Mouse (Mus musculus) MN1 (cell line): ENCODE measurements around the gene Cilp.

Source experiments
- DNase-seq: peaks from one replicate; pipeline ENCODE4 v3.0.0-alpha.2; 2016; ENCODE audit warnings: low spot score

The Cilp gene

DNA sequence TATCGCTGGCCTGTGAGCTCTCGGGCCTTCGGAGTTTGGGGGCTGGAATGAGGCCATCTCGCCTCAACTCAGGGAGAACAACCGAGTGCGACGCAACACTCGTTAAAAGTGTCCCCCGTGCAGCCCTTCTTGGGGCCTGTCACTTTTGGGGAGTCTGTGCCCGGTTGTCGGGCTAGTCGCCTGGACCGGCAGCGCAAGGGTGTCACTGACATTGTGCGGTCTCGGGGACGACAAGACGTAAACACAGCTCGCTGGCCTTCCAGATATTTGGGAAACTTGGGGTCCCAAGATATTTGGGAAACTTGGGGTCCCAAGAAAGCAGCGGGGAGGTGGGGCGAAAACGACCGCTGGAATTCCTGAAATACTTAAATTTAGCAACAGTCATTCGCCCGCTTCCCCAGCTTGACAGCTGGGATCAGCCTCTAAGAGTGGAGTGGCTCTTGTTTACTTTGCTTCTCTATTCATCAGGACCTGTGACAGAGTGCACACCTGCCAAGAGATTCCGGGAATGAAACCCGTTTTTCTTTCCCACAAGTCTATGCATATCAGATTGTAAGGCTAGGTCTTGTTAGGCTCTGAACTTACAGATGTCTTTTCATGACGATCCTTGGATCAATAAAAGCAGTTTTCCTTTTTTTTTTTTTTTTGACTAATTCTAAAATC, 29.9 kb downstream of the Cilp start:
- DNase-seq, result peak; percentile 11

DNA sequence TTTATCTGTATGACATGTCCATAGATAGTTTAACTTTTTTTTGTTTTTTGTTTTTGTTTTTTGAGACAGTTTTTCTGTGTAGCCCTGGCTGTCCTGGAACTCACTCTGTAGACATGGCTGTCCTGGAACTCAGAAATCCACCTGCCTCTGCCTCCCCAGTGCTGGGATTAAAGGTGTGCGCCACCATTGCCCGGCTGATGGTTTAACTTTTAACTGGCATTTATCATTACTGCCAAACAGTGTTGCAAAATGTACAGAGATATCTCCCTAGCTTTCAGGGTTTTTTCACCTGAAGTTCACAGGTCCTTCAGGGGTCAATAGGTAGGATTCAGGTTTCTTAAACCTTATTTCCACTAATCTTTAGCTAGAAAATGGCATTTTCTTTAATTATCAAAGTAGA, 32.1 kb downstream of the Cilp start:
- DNase-seq, result no peak

DNA sequence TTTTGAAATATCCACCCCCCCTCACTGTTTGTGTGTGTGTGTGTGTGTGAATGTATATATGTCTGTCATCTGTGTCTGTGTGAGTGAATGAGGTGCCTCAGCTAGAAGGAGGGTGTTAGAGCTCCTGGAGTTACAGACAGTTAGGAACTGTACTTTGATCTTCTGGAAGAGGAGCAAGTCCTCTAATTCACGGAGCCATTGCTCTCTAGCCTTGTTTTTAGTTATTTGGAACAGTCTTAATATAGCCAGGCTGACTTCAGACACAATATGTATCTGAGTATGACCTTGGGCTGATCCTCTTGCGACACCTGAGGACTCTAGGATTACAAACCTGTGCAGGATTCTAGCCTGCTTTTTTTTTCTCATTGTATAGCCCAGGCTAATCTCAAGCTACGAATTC, 33.8 kb downstream of the Cilp start:
- DNase-seq, result no peak

DNA sequence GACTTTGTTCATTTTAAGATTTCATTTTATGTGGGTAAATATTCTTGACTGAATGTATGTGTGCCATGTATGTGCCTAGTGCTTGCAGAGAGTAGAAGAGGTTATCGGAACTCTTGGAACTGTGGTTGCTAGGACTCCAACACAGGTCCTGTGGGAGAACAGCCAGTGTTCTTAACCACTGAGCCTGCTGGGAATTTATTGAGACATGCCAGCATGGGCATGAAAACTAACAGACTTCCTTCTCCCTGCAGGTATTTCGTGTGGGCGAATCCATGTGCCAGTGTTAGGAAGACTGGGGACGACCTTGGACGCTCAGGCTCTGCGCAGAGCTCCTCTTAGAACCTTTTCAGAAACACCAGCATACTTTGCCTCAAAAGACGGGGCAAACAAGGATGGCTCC, 34.7 kb downstream of the Cilp start:
- DNase-seq, result no peak

DNA sequence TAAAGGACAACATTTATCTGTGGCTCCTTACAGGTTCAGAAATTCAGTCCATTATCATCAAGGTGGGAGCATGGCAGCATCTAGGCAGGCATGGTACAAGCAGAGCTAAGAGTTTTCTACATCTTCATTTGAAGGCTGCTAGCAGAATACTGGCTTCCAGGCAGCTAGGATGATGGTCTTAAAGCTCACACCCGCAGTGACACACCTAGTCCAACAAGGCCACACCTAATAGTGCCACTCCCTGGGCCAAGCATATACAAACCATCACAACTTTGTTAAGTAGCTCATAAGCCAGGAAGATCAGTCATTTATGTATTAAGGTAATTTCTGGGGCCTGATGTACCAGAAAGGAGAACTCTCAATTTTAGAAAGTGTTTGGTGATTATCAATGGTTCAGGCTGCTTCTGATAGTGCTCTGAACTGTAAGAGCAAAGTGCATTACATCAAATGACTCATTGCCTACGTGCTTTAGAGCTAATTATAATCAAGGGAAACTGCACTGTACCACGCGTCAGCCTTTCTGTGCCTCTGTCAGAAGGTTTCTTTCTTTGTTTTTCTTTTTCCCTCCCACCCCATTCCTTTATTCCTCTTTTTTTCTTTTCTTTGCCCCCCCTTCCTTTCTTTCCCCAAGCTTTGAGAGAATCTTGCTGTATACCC, 37.5 kb downstream of the Cilp start:
- no peak for DNase-seq

DNA sequence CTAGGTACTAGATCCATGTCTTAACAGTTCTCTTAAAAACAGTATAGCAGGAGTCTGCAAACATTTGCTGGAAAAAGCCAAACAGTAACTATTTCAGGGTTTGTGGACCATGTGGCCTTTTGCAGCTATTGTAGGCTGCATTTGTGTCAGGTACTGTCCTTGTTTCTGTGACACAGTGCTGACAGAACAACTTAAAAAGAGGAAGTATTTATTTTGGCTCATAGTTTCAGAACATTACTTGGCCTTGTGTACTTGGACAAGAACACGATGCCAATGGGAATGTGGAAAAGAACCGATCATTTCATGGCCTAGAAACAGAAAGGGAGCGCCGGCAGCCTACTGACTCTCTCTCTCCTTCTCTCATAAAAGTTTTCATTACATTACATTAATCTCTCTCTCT, 38.6 kb downstream of the Cilp start:
- DNase-seq, result no peak

DNA sequence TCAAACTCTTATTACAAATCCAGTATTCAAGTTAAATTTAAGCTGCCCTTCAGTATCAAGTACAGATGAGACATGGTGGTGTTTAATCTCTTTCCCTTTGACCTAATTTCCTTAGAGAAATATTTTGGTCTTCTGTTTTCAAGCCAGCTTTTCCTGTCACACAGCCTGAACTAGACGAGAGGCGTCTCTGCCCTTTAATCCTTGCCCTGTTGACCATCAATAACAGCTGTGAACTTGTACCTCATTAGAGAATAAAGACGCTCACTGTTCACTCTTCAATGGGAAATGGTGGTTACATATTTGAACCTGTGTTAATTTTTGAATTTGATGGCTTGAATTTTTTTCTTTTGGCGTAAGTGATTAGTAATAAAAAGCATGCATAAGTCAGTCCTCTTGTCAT, 39.3 kb downstream of the Cilp start:
- no peak for DNase-seq

DNA sequence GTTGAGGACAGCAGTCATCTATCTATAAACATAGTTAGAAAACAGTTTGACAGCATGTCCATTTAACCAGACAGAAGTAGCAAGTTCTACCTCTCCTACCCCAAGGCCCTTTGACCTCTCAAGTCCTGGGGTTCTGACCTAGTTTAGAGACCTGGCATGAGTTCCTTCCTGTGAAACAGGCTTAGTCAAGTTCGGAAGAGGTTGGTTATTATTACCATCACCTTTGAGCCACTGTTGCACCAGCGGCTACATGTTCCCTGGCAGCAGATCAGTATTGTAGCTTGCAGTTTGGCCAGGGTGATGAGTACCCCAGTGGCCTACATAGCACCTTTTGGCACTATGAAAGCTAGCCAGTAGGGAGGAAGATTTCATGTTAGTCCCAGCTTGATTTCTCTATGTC, 41.7 kb downstream of the Cilp start:
- no peak for DNase-seq

DNA sequence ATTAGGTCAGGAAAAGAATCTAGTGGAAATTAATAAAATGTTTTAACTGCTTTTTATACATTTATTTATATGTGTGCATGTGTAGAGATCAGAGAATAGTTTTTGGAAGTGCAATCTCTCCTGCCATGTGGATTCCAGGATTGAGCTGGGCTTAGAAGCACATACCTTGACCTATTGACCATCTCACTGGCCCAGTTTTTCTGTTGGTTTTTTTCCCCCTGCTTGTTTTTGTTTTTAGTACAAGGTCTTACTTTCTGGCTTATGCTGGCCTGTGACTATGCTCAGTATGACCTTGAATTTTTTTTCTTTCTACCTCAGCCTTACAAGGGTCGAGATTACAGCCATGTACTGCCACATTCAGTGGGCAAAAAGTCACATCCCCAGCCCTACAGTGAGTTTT, 43.0 kb downstream of the Cilp start:
- DNase-seq, result no peak

DNA sequence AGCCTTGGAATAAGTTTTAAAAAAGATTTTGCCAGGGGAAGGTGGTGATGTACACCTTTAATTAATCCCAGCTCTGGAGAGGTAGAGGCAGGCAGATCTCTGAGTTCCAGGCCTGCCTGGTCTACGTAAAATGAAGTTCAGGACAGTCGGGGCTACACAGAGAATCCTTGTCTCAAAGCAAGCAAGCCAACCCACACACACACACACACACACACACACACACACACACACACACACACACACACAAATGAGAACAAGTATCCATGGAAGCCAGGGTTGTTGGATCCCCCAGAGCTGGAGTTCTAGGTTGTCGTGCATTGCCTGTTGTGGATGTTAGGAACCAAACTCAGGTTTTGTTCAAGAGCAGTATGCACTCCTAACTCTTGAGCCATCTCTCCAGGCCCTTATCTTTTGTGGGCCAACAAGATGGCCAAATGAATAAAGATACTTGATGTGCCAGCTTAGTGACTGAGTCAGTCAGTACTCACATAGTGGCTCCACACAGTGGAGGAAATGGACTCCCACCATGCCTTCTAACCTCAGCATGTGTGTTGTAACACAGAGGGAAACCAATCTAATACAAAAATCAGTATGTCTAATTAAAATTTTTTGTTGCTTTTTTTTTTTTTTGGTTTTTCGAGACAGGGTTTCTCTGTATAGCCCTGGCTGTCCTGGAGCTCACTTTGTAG, 47.8 kb downstream of the Cilp start:
- no peak for DNase-seq

DNA sequence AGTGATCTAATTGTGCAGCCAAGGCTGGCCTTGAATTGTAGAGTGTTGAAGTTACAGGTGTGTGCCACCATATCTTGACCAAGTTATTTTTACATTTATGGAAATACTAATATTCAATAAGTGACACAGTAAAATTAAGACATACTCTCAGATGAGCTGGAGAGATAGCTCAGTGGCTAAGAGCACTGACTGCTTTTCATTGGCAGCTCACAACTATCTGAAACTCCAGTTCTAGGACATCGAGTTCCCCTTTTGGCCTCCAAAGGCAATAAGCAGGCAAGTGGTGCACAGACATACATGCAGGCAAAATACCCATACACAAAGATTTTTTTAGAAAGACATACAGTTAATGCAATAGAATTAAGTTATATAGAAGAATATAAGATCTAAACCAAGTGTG, 48.9 kb downstream of the Cilp start:
- DNase-seq, result no peak

DNA sequence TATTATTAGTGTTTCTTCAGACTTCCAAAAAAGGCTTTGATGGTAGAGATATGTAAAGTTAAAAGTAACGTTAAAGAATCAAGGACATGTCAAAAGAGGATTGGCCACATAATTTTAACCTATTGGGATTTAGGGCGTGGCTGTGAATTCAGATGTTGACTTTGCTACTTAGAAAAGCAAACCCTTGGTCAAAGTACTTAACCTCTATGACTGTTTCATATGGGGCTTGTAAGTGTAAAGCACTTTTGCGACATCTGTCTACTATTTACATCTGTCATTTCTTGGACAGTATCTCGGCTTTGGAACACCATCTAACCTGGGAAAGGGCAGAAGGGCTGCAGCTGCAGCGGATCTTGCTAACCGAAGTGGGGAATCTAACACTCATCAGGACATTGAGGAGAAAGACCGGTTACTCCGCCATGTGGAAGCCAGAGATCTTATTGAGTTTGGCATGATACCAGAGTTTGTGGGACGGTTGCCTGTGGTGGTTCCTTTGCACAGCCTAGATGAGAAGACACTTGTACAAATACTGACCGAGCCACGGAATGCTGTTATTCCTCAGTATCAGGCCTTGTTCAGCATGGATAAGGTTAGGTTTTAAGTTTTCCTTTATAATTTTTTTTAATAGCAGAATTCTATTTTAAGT, 57.4 kb downstream of the Cilp start:
- DNase-seq, result no peak

DNA sequence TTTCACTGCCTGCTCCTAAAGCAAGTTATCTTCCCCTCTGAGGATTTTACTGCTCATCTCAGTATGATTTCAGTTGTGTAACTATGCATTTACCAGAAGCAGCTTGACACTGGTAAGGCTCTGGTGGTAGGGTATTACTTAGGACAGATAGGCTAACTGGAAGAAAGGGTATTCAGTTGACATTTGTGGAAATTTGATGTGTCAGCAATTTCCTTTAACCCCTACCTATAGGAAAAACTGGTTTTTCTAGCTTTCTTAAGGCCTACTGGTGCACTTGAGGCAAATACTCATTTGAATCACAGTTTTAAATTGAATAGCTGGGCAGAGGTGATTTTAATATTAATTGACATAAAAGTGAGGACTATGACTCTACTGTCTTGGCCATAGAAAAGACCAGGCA, 61.0 kb downstream of the Cilp start:
- no peak for DNase-seq

DNA sequence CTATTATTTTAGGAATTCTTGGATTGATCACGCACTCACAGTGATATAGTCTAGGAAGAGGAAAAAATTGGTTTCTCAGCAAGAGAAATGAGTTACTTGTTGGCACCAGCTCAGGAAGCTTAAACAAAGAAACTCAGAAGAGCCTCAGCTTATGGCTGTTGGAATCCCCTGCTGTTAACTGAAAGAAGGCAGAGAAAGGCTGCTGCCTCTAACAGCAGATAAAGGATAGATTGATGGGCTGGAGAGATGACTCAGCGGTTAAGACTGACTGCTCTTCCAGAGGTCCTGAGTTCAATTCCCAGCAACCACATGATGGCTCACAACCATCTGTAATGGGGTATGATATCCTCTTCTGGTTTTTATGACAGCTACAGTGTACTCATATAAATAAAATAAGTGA, 62.4 kb downstream of the Cilp start:
- DNase-seq, result no peak
